Mouse (Mus musculus) ovary, postnatal 36 days (tissue): ENCODE measurements around the gene Crisp3.
"Not testable (repeated sequence)": the region's sequence is repeated elsewhere in the genome, so short reads cannot be mapped to it uniquely, and the experiment has no call there.

Source experiments
- DNase-seq: peaks from one replicate; pipeline ENCODE4 v3.0.0; 2022; ENCODE audit warnings: low spot score, mixed read lengths

Gene Crisp3

DNA sequence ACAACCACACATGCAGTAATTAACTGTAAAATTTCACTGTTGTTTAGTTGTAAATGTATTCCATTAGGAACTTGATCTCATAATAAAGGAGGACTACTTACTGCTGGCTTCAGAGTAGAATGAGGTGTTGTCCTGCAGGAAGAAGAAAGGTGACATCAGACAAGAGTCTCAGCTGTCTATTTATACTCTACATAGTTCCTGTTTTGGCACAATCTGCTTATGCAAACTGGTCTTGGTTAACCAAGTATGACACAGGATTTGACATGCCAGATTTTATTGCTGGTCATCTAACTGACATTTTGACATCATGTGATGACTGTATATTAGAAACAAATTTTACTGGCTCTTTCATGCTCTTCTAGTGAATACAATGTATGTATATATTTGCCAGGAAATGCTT, at the start of gene Crisp3:
Gene Crisp3, minus strand, starts transcription at position 154 of the 400 bp plus-strand sequence.
- DNase-seq = no peak

GRCm38 (mm10) chr17:40285435-40285834, 43.3 kb upstream of the Crisp3 start:
- DNase-seq = no peak

- DNase-seq = no peak
Observed at GRCm38 (mm10) chr17:40275519-40275918, 33.4 kb upstream of the Crisp3 start.

GRCm38 (mm10) chr17:40274906-40275470, 32.9 kb upstream of the Crisp3 start:
- DNase-seq = no peak

DNA sequence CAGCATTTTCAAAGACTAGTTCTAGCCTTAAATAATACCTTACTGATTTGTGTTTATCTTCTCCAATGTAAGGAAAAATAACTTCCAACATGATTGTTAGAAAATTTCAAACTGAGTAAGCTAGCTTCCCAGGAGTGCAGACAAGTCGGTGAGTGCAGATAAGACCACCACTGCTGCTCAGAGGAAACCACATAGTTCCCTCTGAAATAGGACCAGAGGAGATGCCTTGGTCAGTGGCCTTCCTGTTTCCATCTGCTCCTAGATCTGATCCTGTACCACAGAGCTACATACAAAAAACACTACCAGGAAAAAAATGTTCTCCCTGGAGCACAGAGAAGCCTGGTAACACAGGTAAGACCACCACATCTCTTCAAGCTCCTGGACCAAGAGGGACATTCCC, 10.4 kb upstream of the Crisp3 start:
- DNase-seq = no peak

DNA sequence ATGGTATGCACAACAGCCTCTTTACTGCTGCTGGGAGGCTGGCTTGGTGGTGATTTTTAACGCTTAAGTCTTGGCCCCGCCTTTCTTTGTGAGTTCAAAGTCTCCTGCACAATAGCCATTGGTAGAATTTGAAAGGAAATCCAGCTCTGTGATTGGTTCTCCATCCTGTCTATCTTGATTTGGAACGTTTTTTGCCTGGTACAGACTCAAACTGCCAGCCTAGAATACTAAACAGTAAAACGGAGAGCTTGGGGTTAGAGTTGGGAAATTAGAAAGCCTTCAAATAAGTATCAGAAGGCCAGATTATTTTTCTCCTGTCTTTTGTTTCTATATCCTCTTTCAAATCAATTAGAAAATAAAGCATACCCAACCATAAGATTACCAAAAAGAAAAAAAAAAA, 33.5 kb downstream of the Crisp3 start, which contains the start of gene Pgk2:
Gene Pgk2, minus strand, starts transcription at position 101 of the 400 bp plus-strand sequence.
- no peak for DNase-seq

DNA sequence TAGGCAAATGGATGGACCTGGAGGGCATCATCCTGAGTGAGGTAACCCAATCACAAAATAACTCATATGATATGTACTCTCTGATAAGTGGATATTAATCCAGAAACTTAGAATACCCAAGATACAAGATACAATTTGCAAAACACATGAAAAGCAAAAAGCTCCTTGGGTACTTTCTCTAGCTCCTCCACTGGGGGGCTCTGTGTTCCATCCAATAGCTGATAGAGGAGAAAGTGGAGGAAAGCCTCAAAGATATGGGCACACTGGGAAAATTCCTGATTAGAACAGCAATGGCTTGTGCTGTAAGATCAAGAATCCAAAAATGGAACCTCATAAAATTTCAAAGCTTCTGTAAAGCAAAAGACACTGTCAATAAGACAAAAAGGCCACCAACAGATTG, 40.3 kb downstream of the Crisp3 start:
- DNase-seq = not testable (repeated sequence)

DNA sequence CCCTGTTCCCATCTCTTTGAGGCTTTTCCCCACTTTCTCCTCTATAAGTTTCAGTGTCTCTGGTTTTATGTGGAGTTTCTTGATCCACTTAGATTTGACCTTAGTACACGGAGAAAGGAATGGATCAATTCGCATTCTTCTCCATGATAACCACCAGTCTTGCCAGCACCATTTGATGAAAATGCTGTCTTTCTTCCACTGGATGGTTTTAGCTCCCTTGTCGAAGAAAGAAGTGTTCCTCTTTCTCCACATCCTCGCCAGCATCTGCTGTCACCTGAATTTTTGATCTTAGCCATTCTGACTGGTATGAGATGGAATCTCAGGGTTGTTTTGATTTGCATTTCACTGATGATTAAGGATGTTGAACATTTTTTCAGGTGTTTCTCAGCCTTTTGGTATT, 51.9 kb downstream of the Crisp3 start:
- not testable (repeated sequence) for DNase-seq
